Mouse (Mus musculus) urinary bladder, adult 2 months (tissue): ENCODE data around the gene Cyp2t4. TPM values are rescaled to one million over a fixed set of nuclear protein-coding genes. Genes with fewer than 3 reads are reported as not detected.

Experiments
- DNase-seq: peaks from one replicate; pipeline ENCODE4 v3.0.0; 2022; ENCODE audit warnings: low spot score
- polyA plus RNA-seq: library from polyadenylated mRNA; depleted of rRNA; stranded (reverse); fragments of >200 nt; gene quantifications from 2 replicates; pipeline ENCODE4 v1.2.3, GENCODE M21; 2012

Gene Cyp2t4
- polyA plus RNA-seq, 1 experiment, result not detected

DNA sequence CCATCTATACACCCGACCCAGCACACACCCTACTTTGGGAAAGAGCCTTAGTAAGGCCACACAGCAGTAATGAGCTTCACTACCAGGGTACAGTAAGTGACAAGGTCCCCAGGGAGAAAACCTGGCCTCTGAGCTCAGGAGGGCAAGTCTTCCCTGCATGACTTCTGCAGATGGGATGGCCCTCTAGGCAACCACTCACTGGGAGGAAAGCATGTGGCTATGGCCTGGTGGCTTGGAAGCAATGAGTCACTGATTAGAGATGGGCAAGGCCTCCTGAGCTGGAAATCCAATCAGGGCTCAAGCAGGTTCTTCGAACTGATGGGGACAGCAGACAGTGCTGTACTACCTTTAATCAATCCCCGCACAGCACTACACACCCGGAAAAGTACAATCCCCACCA lies 8.2 kb downstream of the Cyp2t4 start:
- DNase-seq, result no peak

GRCm38 (mm10) chr7:27162780-27163449 lies 9.4 kb downstream of the Cyp2t4 start:
- DNase-seq, result no peak

GRCm38 (mm10) chr7:27163450-27163805 lies 9.9 kb downstream of the Cyp2t4 start:
- no peak for DNase-seq

DNA sequence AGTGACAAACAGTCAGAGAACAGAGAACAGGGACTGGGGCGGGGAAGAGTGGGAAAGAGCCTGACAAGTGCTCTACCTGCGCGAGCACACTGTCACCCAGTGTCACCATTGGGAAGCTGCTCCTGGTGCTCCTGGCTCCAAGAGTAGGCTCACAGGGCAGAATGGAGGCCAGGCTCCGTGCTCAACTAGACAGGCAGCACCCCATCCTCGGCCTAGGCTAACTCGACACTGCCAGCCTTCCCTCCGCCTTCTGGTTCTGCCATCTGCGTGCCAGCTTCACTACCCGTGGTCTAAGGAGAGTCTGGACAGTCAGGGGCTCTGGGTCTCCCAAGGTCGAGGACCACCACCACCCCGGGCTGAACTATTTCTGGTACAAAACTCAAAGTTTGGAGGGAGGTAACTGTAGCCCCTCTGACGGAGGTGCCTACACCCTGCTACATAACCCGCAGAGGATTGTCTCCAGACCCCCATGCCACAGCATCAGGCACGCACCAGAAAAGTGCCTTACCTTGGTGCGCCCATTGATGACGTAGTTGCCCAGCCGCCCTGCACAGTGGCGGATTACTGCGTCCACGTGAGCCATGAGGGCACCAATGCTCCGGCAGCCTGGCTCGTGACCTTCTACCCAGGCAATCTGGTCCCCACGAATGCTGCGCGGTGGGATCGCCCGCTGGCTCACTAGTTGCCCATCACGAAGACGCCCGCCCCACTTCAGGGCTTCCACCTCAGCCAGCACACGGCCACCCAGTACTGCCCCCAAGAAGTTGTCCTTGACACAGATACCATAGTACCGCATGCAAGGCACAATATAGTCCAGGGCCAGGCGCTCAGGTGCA lies 10.8 kb downstream of the Cyp2t4 start:
- DNase-seq, result no peak

DNA sequence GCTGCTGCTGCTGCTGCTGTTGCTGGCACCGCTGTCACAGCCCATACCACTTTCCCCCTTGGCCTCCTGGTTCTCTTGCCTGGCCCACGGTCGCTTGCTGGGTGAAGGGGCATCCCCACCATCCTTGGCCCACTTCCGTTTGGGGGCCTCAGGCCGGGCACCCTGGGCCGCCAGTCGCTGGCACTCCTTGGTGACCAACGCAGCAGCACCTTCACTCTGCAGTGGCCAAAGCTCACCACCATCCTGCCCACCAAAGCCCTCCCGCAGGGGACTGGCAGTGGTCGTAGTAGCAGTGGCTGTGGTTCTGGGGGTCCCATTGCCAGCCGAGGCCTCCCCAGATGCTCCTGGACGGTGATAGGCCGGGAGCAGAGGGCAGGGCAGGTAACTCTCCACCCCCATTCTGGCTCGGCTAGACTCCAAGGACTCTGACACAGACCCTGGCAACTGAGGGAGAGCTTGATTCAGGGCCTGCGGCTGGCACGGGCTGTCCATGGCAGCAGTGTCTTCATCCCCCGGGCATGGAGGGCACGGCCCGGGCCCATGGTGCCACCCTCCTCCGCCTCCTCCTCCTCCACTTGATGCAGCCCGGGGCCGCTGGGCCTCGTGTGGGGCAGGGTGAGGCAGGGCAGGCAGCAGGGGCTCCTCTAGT lies 11.6 kb downstream of the Cyp2t4 start:
- DNase-seq, result no peak

- DNase-seq, result no peak
These were observed 12.2 kb downstream of the Cyp2t4 start for GRCm38 (mm10) chr7:27165696-27166095.

- peak; percentile 86 for DNase-seq
These were observed 12.7 kb downstream of the Cyp2t4 start for GRCm38 (mm10) chr7:27166229-27166613.

- peak; percentile 93 for DNase-seq
These were observed 13.3 kb downstream of the Cyp2t4 start, which contains the start of gene Egln2 for GRCm38 (mm10) chr7:27166614-27167474. Egln2 (minus strand) TSS chr7:27166802.

GRCm38 (mm10) chr7:27167475-27168094 lies 14.1 kb downstream of the Cyp2t4 start:
- DNase-seq, result no peak

DNA sequence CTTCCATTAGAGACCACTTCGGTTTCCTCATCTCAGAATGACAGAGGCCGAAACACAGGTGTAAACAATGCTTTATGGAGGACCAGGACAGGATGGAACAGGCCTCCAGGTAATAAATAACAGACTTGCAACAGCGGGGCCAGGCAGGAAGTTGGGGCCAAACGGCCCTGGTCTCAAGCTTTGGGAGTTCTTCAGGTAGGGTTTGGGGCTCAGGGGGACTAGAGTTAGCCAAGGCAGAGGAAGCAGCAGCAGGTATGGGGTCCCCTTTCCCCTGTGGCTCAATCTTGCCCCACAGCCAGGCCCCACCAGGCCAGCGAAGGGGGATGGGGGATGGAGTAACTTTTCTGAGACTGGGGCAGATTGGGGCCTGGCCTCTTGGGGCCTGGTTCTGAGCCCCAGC lies 14.9 kb downstream of the Cyp2t4 start:
- DNase-seq, result no peak

- DNase-seq, result no peak
These were observed 17.5 kb downstream of the Cyp2t4 start for GRCm38 (mm10) chr7:27170981-27171380.

DNA sequence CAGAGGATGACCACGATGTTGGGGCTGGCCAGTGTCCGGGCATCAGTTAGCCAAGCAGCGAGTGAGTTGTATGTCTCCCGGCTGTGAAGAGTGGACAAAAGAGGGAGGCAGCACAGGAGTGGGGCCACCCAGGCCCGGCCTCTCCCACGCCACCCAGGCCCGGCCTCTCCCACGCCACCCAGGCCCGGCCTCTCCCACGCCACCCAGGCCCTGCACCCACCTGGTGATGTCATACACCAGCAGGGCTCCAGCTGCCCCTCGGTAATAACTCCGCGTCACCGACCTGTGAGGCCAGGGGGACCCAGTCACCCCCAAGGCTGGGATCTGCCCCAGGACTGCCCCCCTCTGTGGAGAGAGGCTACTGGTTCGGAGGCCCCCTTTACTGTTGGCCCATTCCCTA lies 21.0 kb downstream of the Cyp2t4 start:
- DNase-seq, result no peak

GRCm38 (mm10) chr7:27174896-27175295 lies 21.4 kb downstream of the Cyp2t4 start:
- no peak for DNase-seq

GRCm38 (mm10) chr7:27177942-27178323 lies 24.4 kb downstream of the Cyp2t4 start:
- DNase-seq, result no peak

DNA sequence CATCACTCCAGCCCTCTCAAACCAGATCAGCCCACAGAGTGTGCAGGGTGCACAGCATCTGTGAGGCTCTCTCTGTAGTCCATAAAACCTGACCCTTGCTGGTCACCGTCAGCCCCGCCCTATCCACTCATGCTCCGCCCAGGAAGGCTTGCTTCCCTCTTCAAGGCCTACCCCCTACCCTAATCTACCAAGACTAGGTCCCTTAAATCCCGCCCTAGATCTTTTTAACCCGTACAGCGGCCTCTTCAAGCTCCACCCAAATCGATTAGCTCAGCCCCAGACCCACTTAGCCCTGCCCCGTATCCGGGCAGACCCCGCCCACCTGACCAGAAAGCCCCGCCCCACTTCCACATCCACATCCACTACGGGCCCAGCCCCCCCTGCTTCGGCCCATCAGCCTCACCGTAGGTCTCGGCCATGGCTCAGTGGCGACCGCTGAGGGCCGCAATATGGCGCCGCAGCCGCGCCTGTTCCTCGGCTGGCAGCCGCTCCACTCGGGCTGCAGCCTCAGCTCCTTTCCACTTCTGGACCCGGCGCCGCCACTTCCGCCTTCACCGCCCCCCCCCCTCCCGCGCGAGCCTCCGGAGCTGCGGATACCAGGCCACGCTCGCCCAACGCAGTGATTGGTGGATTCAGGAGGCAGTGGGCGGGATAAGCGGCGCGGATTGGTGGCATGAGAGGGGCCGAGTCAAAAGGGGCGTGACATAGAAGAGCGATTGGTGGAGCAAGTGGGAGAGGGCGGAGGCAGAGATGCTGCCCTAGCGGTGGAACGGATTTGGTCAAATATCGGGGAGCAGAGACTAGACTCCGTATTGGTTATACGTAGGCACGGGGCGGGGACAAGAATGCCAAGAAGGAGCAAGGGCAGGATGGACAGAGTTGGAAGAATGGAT lies 25.1 kb downstream of the Cyp2t4 start, which contains the start of gene Rab4b:
Gene Rab4b, minus strand, starts transcription at position 573 of the 893 bp plus-strand sequence.
- peak; percentile 86 for DNase-seq

- DNase-seq, result no peak
These were observed 25.9 kb downstream of the Cyp2t4 start for GRCm38 (mm10) chr7:27179217-27179918.

- no peak for DNase-seq
These were observed 26.5 kb downstream of the Cyp2t4 start for GRCm38 (mm10) chr7:27180036-27180435.

DNA sequence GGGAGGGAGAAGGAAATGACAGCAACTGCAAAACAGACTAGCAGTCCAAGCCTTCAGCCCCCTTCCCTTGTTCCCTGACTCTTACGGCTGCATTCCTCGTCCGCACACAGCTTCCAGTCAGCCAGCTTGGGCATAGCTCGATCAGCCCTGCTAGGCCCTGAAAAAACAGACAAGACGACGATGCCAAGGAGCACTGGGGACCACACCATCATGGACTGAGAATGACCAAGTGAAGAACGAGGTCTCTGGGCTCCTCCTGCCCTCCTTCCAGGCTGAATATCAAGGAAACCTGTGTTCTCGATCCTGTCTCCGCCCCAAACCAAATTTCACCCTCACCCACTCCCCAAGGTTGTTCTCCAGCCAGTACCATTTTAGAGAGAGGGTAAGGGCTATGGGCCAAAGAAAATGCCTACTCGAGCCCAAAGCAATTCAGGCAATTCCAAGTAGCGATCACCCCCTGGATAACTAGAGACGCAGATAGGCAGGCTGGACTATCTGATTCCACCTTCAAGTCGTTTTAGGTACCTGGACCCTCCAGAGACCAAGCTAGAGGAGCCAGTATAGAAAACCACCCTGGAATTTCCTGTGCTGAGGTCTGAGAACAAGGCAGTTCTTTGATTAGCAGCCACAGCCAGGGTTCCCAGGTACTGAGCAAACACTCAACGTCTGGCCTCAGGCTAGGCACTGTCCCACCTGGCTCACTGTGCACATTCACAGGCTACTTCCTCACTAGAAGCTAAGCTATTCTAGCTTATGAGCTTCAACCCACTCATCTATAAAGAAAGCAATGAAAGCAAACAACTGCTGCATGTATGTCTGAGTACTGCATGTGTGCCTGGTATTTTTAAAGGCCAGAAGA lies 27.6 kb downstream of the Cyp2t4 start, which contains the start of the genes Gm21983 and Mia:
Gene Gm21983, minus strand, starts transcription at position 250 of the 859 bp plus-strand sequence.
Gene Mia, minus strand, starts transcription at position 321 of the 859 bp plus-strand sequence.
- no peak for DNase-seq
